Mouse (Mus musculus): ENCODE data around the gene Ermn. TPM values are rescaled to one million over a fixed set of nuclear protein-coding genes. Genes with fewer than 3 reads are reported as not detected.

Ermn gene
- not detected for total RNA-seq (2022)

DNA sequence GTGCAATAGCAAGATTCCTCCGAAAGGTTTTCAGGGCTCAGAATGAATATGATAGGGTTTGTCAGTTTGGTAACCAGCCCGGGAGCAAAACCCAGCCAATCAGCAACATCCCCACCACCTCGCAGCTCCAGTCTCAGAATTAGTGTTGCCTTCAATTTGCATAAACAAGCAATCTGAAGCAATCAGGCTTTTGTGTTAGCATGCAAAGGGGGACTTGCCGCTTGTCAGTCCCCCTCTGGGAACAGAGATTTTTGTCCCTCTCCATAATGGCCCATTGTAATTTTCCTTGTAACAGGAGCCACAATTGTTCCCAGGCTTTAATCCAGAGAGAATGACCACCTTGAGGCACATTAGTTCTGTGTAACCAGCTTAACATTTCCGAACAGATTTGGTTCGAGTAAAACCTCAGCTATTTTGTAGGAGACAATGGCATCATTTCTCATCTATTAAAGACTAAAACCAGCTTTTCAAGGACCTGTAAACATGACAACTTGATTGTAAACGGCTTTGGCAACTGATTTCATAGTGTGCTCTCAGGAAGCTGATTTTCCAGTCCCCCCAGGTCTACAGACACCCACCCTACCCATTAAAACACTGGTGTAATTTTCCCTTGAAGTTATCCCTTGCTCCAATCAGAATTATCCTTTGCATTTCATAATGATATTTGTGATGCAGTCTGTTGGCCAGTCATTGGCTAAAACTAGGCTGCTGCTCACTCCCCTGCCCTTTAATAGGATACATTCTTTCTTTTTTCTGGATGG is at the start of gene Ermn:
Gene Ermn, minus strand, starts transcription at position 44 of the 761 bp plus-strand sequence.
- no peak for DNase-seq (ENCODE audit: low spot score in 2 of 2)

DNA sequence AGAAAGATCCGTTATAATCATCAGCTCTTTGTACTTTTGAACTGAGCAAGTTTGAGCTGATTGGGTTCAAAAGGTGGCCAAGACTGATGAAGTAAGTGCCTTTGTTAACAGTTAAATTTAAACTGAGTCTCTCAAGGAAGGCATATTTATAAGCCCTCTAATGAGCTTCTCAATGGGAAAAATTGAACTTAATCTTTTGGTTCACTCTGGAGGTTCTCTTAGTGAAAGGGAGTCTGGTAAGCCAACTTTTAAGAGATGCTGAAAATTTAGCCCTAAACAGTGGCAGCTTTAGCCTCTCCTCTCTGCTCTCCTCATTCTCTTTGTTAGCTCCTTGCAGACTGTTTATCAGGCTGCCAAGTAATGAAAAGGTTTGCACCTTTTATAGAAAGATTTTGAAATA is 42.2 kb upstream of the Ermn start:
- DNase-seq (ENCODE audit: low spot score in 2 of 2), result no peak

DNA sequence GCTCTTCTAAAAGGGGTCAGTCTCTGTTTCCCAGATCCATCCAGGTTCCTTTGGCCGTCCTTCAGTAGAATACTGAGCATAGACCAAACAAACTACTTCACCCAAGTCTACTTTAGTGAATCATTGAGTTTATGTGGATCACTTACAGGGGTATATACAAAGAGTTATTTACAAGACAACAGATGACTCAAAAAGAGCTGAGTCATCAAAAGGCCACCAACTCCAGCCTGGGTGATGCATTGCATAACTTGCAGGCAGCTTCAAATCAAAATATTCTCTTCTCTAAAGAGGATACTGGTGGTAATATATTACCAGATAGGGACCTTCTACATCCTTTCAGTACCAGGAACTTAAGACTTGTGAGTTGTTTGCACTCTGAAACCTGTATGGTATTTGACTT is 33.8 kb upstream of the Ermn start:
- DNase-seq (ENCODE audit: low spot score in 2 of 2), result no peak

DNA sequence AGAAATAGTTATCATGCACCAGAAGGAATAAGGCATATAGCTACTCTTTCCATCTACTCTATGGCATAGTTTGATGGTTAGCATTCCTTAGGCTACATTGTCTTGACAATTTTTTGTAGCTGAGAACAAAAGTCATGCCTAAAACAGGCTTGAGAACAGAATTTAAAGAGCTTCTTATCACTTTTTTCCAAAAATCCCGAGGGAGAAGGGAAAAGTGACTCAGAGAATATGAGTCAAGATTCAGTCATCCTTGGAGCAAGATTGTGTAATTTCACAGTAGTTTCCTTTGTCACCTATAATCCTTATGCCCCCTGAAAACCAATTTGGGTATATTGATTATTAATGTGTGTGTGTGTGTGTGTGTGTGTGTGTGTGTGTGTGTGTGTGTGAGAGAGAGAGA is 27.2 kb upstream of the Ermn start:
- DNase-seq (ENCODE audit: low spot score in 2 of 2), result no peak

DNA sequence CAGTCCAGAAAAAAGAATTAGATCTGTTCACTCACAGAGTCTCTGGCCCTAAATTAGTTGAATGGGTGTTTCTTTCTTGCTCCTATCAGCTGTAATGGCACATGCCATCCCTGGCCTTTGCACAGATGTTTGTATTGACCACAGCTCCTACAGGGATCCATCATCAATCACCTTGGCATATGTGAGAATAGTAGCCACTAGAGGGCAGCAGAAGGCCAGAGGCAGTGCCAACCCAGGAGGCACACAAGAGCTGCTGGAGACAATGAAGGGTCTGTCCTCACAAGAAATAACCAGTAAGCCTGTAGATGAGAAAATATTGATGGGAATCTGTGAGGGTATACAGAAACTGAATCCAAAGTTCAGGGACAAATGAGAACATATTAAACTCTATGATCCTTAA is 2.7 kb upstream of the Ermn start:
- DNase-seq (ENCODE audit: low spot score in 2 of 2), result peak; percentile 5 to 6

DNA sequence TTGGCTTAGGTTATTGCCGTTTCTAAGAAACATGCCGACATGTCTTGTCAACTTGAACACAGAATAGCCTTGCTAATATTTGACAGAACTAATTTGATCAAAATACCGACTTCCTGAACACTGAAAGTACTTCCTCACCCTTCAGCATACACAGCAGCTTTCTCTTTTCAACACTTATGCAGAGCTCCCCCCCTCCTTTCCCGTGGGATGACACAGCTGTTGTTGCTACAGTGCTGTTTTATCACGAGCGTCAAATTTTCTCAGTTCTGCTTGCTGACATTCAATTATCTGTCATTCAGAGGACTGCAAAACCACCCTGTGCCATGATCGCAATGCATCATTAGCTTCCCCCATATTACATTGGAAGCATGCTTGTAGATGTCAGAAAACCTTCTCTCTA is 10.8 kb downstream of the Ermn start:
- DNase-seq (ENCODE audit: low spot score in 2 of 2), result no peak

DNA sequence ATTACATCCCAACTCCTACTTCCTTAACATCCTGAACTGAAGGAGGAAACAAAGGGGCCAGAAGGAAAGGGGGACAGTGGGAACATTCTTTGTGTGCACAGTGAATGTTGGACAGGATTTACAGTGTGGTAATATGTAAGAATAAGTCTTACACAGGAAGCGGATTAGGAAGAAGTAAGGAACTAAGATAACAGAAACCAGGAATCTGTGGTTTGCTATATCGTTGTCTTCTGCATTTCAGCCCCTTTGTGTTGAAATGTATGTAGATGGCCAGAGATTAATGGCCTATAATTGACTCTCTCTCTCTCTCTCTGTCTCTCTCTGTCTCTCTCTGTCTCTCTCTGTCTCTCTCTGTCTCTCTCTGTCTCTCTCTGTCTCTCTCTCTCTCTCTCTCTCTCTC is 15.7 kb downstream of the Ermn start:
- DNase-seq (ENCODE audit: low spot score in 2 of 2), result no peak

DNA sequence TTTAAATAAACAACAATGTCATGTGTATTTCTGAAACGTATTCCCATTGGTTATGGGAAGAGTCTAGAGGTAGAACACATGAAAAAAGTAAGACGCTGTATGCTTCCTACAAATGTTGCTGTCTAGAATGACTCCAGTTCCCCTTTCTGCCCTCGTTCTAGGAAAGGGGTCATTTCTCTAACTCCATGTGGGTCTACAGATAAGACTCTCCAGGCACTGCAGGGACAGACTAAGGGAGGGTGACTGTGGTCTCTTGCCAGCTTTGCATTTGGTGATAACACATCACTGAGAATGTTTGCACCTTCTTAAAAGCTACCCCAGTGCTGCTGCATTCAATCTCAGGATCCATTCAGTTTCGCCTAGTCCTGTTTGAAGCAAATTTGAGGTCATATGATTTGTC is 17.0 kb downstream of the Ermn start:
- DNase-seq (ENCODE audit: low spot score in 2 of 2), result no peak

DNA sequence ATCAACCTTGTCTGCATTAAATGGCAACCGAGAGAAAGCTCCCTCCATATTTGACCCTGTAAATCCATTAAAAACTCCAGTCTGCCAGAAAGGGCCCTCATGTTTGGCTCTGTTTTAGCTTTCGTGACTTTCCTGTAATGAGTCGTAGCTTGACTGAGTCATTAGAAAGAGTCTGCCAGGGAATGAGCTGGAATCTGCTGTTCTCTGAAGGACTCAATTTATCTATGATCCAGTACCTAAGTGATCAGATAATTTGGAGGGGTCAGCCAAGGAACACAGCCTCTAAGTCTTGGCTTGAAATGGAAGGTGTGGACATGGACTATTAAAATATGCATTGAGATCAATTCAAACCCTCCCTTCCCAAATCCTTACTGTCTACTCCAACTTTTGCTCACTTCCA is 21.2 kb downstream of the Ermn start:
- no peak for DNase-seq (ENCODE audit: low spot score in 2 of 2)

DNA sequence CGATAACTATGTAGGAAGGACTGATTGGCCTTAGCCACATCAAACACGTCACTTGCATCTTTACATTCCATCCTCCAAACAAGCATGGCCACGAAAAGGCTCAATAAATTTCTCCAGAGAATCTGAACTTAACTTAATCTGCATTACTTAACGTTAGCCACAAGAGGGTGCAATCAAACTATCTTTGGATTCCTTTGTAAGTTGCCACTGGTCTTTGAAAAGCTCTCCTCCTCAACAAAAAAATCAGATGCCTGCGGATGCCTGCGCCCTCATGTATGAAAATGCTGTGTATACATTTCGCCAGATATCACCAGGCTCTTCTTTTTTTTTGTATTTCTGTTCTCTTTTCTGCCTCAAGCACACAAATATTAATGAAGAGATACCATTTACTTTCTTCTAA is 23.3 kb downstream of the Ermn start:
- no peak for DNase-seq (ENCODE audit: low spot score in 2 of 2)

DNA sequence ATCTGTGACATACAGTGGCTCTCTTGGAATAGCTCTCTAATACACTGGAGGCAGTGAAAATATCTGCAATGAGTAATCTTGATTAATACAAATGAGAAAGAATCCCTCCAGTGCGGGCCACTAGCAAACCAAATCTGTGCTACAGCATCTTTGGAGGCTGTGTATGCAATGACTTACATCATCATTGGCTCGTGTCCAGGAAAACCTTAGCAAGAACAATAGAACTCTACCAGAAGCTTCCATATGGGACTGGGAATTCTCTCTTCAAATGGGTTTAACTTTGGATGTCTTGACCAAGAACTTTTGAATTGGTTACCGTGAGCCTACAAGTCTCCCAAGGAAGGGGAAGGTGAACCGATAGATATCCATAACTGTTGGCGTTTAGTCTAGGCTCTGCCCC is 25.9 kb downstream of the Ermn start:
- DNase-seq (ENCODE audit: low spot score in 2 of 2), result no peak

DNA sequence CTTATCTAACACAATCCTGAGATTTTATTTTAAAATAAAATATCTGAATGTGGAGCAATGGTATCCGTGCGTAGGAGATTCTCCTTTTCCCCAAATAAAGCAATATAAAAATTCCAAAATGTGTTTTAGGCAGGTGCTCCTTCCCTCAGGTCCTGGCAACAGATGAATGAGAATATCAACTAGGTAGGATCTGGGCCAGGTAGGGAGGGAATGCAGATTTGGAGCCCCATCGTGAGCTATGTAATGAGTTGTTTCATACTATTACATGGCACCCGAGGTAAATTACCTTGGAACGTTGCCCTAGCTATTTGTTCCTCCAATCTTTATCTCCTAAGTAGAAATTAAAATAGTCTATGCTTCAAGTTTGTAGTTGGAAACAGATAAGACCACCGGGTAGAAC is 29.1 kb downstream of the Ermn start:
- DNase-seq (ENCODE audit: low spot score in 2 of 2), result no peak

DNA sequence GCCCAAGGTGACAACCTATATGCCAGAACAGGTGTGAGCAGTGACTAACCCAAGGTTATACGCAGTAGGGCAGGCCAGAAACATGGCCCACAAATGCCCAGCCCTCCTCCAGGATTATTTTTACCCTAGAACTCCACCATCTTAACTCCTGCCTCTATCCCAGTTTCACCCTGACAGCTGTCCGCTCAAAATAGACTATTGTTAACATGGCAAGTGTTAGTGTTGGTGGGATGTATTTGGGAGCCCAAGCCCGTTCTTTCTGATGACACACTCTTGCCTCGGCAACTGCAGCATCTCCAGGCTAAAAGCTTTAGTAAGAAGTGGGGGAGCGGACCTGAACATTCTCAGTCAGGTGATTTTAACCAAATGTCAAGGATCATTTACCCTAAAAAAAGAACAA is 45.6 kb downstream of the Ermn start:
- no peak for DNase-seq (ENCODE audit: low spot score in 2 of 2)

DNA sequence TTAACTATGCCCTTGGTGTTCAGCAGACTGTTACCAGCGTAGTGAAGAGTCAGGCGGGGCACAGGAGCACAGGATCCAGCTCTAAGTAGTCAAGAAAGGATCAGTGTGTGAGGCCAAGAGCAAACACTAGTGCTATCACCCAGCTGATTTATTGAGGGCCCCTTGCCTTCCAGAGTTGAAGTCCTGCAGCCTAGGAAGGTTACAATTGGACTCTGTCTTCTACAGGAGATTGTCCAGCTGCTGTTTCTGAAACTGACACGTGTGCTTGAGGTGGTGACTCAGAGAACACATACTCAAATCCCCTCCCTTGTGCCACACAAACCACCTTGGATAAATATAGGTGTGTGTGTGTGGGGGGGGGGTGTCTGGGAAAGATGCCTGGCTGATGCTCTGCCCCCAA is 51.2 kb downstream of the Ermn start:
- DNase-seq (ENCODE audit: low spot score in 2 of 2), result no peak

DNA sequence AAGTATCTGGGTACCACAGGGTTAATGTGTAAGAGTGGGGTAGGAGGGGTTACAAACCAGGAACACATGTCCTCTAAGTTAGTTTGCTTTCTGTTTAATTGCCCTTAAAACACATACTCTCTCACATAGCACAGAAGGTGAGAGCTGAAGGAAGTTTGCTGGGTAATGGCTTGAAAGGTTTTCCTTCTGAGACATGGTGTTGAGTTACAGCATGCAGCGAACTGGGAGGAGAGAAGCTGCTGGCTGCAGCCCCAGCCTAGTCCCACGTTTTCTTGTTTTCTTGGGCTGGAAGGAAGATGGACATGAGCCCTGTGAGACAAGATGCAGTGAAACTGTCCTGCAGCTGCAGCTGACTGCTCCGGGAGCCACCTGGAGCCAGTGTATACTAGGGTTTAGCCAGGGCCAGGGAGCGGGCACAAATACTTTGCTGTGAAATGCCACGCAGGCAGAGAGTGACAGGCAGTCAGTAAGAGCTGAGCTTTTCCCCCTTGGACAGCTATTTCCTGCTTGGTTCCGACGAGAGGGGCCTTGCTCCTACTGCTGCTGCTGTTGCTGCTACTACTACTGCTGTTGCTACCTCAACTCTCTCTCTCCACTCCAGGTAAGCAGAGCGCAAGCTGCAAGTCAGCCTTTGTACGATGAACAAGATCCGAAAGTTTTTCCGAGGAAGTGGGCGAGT is 54.8 kb downstream of the Ermn start, which contains the start of gene Galnt5:
Gene Galnt5, plus strand, starts transcription at position 133 of the 679 bp plus-strand sequence.
- peak in 1 of 2 experiments; percentile 3 for DNase-seq (ENCODE audit: low spot score in 2 of 2)

Other genes starting within 250 kb of the Ermn start
- 1 to 10 TPM; 1.1 to 1.5 (median 1.2) TPM for gene Galnt5, start 55.0 kb downstream of the Ermn start, total RNA-seq (2022)
- gene Cytip, start 142.7 kb upstream of the Ermn start, total RNA-seq (2022), result under 1 TPM in 3 of 4 experiments, not detected in 1; 0.05 to 0.54 (median 0.24) TPM